In genomic region chr11:114446617-114447460, GRCm38 (mm10) we compare ENCODE assay signal across 8 mouse cellular contexts.
DNase-seq lines count a peak whose midpoint lies in the region; ATAC-seq and TF ChIP-seq lines count a peak whose summit lies in the region.

No protein-coding gene starts in this region.

- peak overlapping the region; percentile 16 to 41; a peak in 2 of 4 replicates for H3K4me3 ChIP-seq in ES-E14 (ENCODE audit: insufficient read depth in 1 of 2, low read depth in 1 of 2, low read length in 2 of 2, poor library complexity in 1 of 2, severe bottlenecking in 1 of 2)
- H3K4me3 ChIP-seq in brown adipose tissue, adult 24 weeks (ENCODE audit: insufficient read depth, low read depth, low read length), result peak overlapping the region; percentile 57
- peak overlapping the region; percentile 34 for H3K4me3 ChIP-seq in kidney, embryonic 15.5 days (replicated peaks)

- in situ Hi-C loops in ES-E14 (cut with MboI; ENCODE audit: low sequenced_read_pairs in 2 of 2, unreplicated experiment in 2 of 2), result no loop called here

- 3% methylated on average over 23 of the region's 23 CpGs for WGBS in kidney, embryonic 15.5 days

- H3K4me2 ChIP-seq in kidney, embryonic 15.5 days, result peak overlapping the region; percentile 56

- DNase-seq in ES-E14 (ENCODE audit: low read depth, low spot score), result no peak
- DNase-seq in gastrocnemius, postnatal 25 days, result peak; percentile 27
- peak; percentile 67 for DNase-seq in lung, postnatal 25 days (ENCODE audit: low spot score)
- peak; percentile 20 for DNase-seq in skeletal muscle tissue, adult 2 months (ENCODE audit: low read depth, low spot score)
- DNase-seq in cerebellum, postnatal 14 days, result no peak

- ATAC-seq in kidney, embryonic 15.5 days (replicated peaks; ENCODE audit: low FRiP score), result peak; percentile 85
- no peak for ATAC-seq in frontal cortex, adult (ENCODE audit: low TSS enrichment)

- H3K27ac ChIP-seq in ES-E14 (ENCODE audit: insufficient read depth, low read depth, low read length, poor library complexity, severe bottlenecking), result no peak overlapping the region
- no peak overlapping the region for H3K27ac ChIP-seq in brown adipose tissue, adult 24 weeks (replicated peaks; ENCODE audit: low read depth, low read length)
- H3K27ac ChIP-seq in kidney, embryonic 15.5 days, result 0 out of 2 replicates have a peak overlapping the region, but pooled peaks have one; percentile 18

- H3K9me3 ChIP-seq in ES-E14 (ENCODE audit: control insufficient read depth, insufficient read depth, low read depth, low read length), result no peaks in the 10 kb centered on the region
- no peaks in the 10 kb centered on the region for H3K9me3 ChIP-seq in kidney, embryonic 15.5 days (replicated peaks)

- H3K36me3 ChIP-seq in ES-E14 (ENCODE audit: control insufficient read depth, insufficient read depth, low read length, poor library complexity, severe bottlenecking), result no peaks in the 10 kb centered on the region
- no peaks in the 10 kb centered on the region for H3K36me3 ChIP-seq in kidney, embryonic 15.5 days

- peaks cover 6% of the 10 kb centered on the region; the same call in 1 of the 2 replicates for H3K27me3 ChIP-seq in kidney, embryonic 15.5 days

- H3K4me1 ChIP-seq in ES-E14 (ENCODE audit: control insufficient read depth in 2 of 2, insufficient read depth in 2 of 2, low read length in 2 of 2, poor library complexity in 1 of 2), result peaks cover 2 to 12% of the 10 kb centered on the region in 2 experiments; a peak in 2 of 4 replicates
- H3K4me1 ChIP-seq in brown adipose tissue, adult 24 weeks (ENCODE audit: control insufficient read depth, insufficient read depth, insufficient read length, low read length), result no peaks in the 10 kb centered on the region
- H3K4me1 ChIP-seq in kidney, embryonic 15.5 days, result peaks cover 48% of the 10 kb centered on the region

- H3K9ac ChIP-seq in ES-E14 (ENCODE audit: insufficient read depth, low read depth, low read length, poor library complexity, severe bottlenecking), result no peak overlapping the region; the same call in 1 of the 2 replicates
- no peak overlapping the region for H3K9ac ChIP-seq in kidney, embryonic 15.5 days

TF ChIP-seq in ES-E14, 5 proteins besides CTCF, POLR2A, EP300 and RAD21:
- TF ChIP-seq MAFK (IDR thresholded peaks at IDR 0.05; ENCODE audit: insufficient read depth, low read depth, low read length) (no peak), CHD2 (IDR thresholded peaks at IDR 0.05; ENCODE audit: low read depth, low read length) (no peak), ZC3H11A (IDR thresholded peaks at IDR 0.05; ENCODE audit: borderline replicate concordance, low read depth, low read length) (no peak)

Comparison
In these comparisons a context has a peak if more than half of its experiments do, and no peak if none do; other contexts are left out.
1. DNase-seq: peak in gastrocnemius, postnatal 25 days (single experiment), lung, postnatal 25 days (single experiment) and skeletal muscle tissue, adult 2 months (single experiment); none in ES-E14 (single experiment) and cerebellum, postnatal 14 days (0 of 2).
2. Peak in every context shown above with its lines, with median percentiles within 50 percentile points of each other: H3K4me3 ChIP-seq.